Mouse (Mus musculus): ENCODE measurements at regions not wholly inside any gene's neighbourhood (a gene's known extent, or its start where the extent isn't known, plus 50 kb on each side); places are given as distances from the start of the nearest gene placed in this dataset.

GRCm38 (mm10) chr8:60804787-60805186 lies 85.4 kb upstream of the Hpf1 start:
- TF ChIP-seq CTCF (IDR thresholded peaks at IDR 0.05; ENCODE audit: borderline replicate concordance, insufficient read depth, low read length) = no peak
- no peak for TF ChIP-seq POLR2A (IDR thresholded peaks at IDR 0.05; ENCODE audit: low read depth, low read length)

All from embryonic fibroblast, embryonic 13.5 days (primary cell).